Mouse (Mus musculus) hindbrain, embryonic 11.5 days (tissue): ENCODE results near the gene Fnip1. TPM values are rescaled to one million over a fixed set of nuclear protein-coding genes. Genes with fewer than 3 reads are reported as not detected.
A peak's percentile ranks its signal among the peaks of the same experiment; 100 is the strongest.
"Not testable (repeated sequence)": the region's sequence is repeated elsewhere in the genome, so short reads cannot be mapped to it uniquely, and the experiment has no call there.

Experiments used
- ATAC-seq: fragments of 200-750 bp; cut with Nextera tagmentation; 2 replicates; pipeline ENCODE4 v1.8.0; 2017; ENCODE audit warnings: mild to moderate bottlenecking, moderate TSS enrichment, moderate library complexity; ENCODE audit not compliant: low FRiP score
- DNase-seq: peaks from one replicate; pipeline ENCODE4 v3.0.0-alpha.2; 2015; ENCODE audit warnings: low spot score
- H3K27ac ChIP-seq: fragments of 300-500 bp; sonication (generic); 2 replicates; pipeline ENCODE4 v1.5.1; 2014; ENCODE audit warnings: mild to moderate bottlenecking, low read depth, low read length
- H3K27me3 ChIP-seq: fragments of 300-500 bp; sonication (generic); 2 replicates; pipeline ENCODE4 v1.6.1; 2014; ENCODE audit warnings: mild to moderate bottlenecking, low read length, moderate library complexity, mixed read lengths; ENCODE audit not compliant: control insufficient read depth, insufficient read depth
- H3K36me3 ChIP-seq: fragments of 300-500 bp; sonication (generic); 2 replicates; pipeline ENCODE4 v1.6.1; 2014; ENCODE audit warnings: mild to moderate bottlenecking, low read length, moderate library complexity, mixed read lengths; ENCODE audit not compliant: control insufficient read depth, insufficient read depth
- H3K4me1 ChIP-seq: fragments of 300-500 bp; sonication (generic); replicated peaks from 2 replicates; pipeline ENCODE4 v1.6.1; 2014; ENCODE audit warnings: low read length, mixed read lengths; ENCODE audit not compliant: control insufficient read depth, insufficient read depth
- H3K4me2 ChIP-seq: fragments of 300-500 bp; sonication (generic); replicated peaks from 2 replicates; pipeline ENCODE4 v1.6.1; 2014; ENCODE audit warnings: mild to moderate bottlenecking, low read depth, low read length
- H3K4me3 ChIP-seq: fragments of 300-500 bp; sonication (generic); 2 replicates; pipeline ENCODE4 v1.5.1; 2014; ENCODE audit warnings: low read depth, low read length
- H3K9ac ChIP-seq: fragments of 300-500 bp; sonication (generic); 2 replicates; pipeline ENCODE4 v1.6.1; 2014; ENCODE audit warnings: low read depth, low read length
- H3K9me3 ChIP-seq: fragments of 300-500 bp; sonication (generic); 2 replicates; pipeline ENCODE4 v1.6.1; 2016; ENCODE audit warnings: low read length; ENCODE audit not compliant: control insufficient read depth
- WGBS: fragments of 180-500 bp; shearing (Covaris S2); extraction: QIAGEN DNeasy Blood & Tissue Kit; methylation state at CpG from one replicate; pipeline ENCODE4 v1.1.7; 2014; 5-methylcytosine and 5-hydroxymethylcytosine counted together
- polyA plus RNA-seq: library from polyadenylated mRNA; unstranded; fragments of >200 nt; fragmentation: Nextera tagmentation; extraction: Ambion mirVana; gene quantifications from 2 replicates; pipeline ENCODE4 v1.2.1, GENCODE M21; 2014

Gene Fnip1
- 14.5 TPM in 2 replicates for polyA plus RNA-seq

DNA sequence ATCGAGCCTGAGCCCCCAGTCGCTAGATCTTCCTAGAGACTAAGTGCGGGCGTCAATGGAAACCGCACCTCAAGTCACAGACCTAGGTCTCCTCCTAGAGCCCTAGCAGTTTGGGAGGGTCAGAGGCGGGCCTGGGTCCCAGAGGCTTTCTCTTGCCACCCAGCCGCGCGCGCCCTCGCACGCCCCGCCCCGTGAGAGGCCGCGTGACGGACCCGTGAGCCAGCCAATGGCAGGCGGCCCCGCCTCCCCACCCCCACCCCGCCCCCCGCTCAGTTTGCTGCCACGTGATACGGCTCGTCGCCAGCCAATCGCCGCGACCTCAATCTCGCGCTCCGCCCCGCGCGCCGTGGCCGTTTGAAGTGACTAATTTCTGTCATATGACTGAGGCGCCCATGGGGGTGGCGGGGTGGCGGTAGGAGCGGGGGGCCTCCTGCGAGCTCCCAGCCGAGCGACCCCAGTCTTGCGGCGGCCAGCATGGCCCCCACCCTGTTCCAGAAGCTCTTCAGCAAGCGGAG lies at the start of gene Fnip1:
Gene Fnip1, plus strand, starts transcription at position 377 of the 515 bp plus-strand sequence.
- Histone ChIP-seq H3K36me3 (no peaks in the 10 kb centered on the region), H3K4me1 (no peaks in the 10 kb centered on the region), H3K4me3 (peak within 1 kb of the TSS; percentile 94), H3K27me3 (no peaks in the 10 kb centered on the region), H3K27ac (peak within 1 kb of the TSS; percentile 65), H3K9me3 (no peaks in the 10 kb centered on the region), H3K9ac (peak within 1 kb of the TSS; percentile 86), H3K4me2 (peak within 1 kb of the TSS; percentile 64)
- WGBS = under 1% methylated on average over 41 of the region's 47 CpGs
- ATAC-seq = peak; percentile 98
- peak; percentile 92 for DNase-seq

DNA sequence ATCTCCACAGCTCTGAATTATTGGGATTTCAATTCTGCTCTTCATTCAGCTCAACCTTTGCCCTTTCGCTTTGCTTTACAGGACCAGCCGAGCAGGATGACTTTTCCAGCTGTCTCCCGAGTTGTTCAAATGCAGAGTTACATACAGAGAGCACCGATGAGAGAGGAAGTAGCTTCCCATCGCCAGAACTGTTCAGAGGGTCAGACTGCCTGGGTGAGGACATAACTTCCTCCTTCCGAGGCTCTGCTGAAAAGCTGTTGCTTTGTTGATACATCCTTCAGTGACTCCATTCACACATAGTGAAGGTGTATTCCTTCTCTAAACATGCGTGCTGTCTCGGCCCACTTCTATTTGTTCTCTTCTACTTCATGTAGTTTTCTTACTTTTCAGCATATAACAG lies 47.6 kb upstream of the Fnip1 start:
- Histone ChIP-seq H3K4me3 (no peak overlapping the region), H3K4me2 (no peak overlapping the region), H3K27ac (no peak overlapping the region), H3K27me3 (no peaks in the 10 kb centered on the region), H3K9ac (no peak overlapping the region), H3K4me1 (no peaks in the 10 kb centered on the region), H3K36me3 (no peaks in the 10 kb centered on the region), H3K9me3 (no peaks in the 10 kb centered on the region)
- 70% methylated on average over 8 of the region's 8 CpGs for WGBS
- ATAC-seq = no peak
- no peak for DNase-seq

DNA sequence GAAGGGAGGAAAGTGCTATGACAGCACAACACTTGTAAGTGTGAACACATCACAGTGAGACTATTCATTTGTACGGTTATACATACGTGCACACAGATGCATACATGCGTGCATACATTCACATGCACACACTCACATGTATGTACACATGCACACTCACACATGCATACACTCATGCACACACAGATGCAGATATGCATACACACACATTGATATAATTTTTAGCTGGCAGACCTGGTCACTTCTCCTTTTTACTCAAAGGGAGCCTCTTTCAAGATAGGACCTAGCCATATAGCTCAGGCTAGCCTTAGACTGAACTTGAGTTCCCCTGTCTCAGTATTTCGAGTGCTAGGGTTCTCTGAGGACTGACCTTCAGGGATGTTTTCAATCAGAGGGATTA lies 46.7 kb upstream of the Fnip1 start:
- Histone ChIP-seq H3K27me3 (no peaks in the 10 kb centered on the region), H3K36me3 (no peaks in the 10 kb centered on the region), H3K27ac (no peak overlapping the region), H3K9me3 (no peaks in the 10 kb centered on the region), H3K4me2 (no peak overlapping the region), H3K9ac (no peak overlapping the region), H3K4me1 (no peaks in the 10 kb centered on the region), H3K4me3 (no peak overlapping the region)
- ATAC-seq (no peak), DNase-seq (no peak)
- WGBS = 94% methylated on average over 4 of the region's 4 CpGs

DNA sequence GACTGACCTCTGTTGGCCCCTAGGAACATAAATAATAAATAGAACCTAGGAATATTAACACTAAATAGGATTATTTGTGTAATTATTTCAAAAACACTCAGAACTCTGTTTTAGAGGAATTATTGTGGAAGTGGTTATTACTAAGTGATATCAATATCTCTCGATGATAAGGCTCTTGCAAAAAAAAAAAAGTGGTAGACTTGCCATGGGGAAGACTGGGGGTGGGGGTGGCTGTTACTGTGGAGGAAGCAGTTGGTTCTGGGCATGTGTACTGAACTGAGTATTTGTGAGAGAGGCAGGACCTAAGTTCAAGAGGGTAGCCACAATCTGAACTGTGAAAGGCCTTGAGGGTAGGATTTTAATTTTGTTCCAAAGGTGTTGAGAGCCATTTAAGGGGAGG lies 41.3 kb upstream of the Fnip1 start:
- Histone ChIP-seq H3K4me2 (no peak overlapping the region), H3K9ac (no peak overlapping the region), H3K27ac (no peak overlapping the region), H3K4me1 (no peaks in the 10 kb centered on the region), H3K4me3 (no peak overlapping the region), H3K36me3 (no peaks in the 10 kb centered on the region), H3K27me3 (no peaks in the 10 kb centered on the region), H3K9me3 (no peaks in the 10 kb centered on the region)
- WGBS = 85% methylated on average over 1 of the region's 1 CpGs
- DNase-seq = no peak
- ATAC-seq = no peak

DNA sequence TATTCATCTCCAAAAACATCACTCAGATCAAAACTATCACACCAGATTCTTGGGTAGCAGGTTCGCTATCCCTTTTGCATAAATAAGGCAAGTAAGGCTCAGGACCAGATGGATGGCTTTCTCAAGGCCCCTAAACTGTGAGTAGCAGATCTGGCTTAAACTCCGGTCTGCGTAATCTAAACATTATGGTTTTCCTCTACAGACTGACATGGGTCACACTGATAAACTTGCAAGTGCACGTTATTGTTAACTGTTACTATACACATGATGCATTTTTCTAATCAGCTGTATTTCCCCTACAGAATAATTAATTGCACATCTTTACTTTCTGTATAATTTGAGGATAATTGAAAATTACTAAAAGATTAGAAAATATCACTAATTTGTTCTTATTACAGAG lies 39.9 kb upstream of the Fnip1 start:
- DNase-seq = no peak
- 91% methylated on average over 4 of the region's 4 CpGs for whole genome bisulfite sequencing
- no peaks in the 10 kb centered on the region for H3K9me3 ChIP-seq
- no peak overlapping the region for H3K27ac ChIP-seq
- no peaks in the 10 kb centered on the region for H3K36me3 ChIP-seq
- no peak overlapping the region for H3K9ac ChIP-seq
- H3K4me1 ChIP-seq = no peaks in the 10 kb centered on the region
- H3K4me2 ChIP-seq = no peak overlapping the region
- H3K27me3 ChIP-seq = no peaks in the 10 kb centered on the region
- no peak overlapping the region for H3K4me3 ChIP-seq
- no peak for ATAC-seq

DNA sequence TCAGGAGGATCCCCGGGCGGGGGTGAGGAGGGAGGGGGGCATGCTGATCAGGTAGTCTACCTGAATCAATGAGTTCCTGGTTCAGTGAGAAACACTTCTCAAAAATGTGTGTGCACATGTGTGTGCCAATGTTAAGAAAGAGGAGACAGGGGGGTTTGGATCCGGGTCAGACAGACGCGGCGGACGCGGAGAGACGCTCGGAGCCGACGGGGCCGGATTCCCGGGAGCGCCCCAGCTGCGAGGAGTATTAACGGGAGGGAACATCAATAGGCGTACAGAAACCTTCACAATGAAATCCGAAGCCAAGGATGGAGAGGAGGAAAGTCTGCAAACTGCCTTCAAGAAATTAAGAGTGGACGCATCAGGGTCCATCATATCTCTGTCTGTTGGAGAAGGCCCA lies 37.2 kb upstream of the Fnip1 start:
- H3K9me3 ChIP-seq, H3K36me3 ChIP-seq, H3K27me3 ChIP-seq, ATAC-seq, H3K4me1 ChIP-seq, H3K4me3 ChIP-seq, H3K4me2 ChIP-seq, H3K27ac ChIP-seq, H3K9ac ChIP-seq, DNase-seq: not testable (repeated sequence)
- 96% methylated on average over 20 of the region's 20 CpGs for WGBS

DNA sequence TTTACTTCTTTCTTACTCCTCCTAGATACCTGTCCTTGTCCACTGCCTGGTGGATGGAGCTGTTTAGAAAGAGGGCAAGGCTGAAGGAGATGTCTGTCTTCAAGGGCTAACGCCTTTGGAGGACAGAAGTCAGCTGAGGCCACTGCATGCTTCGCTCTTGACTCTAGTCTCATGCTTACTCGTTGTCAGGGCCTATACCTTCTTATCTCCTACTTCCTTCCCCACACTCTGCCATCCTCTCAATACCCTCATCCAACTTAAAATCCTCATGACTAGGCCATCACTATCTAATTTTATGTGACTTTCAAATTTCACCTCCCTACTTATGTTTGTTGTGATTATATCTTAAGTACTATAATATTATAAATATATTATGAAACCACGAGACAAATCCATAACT lies 33.1 kb upstream of the Fnip1 start:
- H3K4me1 ChIP-seq = no peaks in the 10 kb centered on the region
- WGBS = 87% methylated on average over 4 of the region's 4 CpGs
- no peak overlapping the region for H3K27ac ChIP-seq
- H3K36me3 ChIP-seq = no peaks in the 10 kb centered on the region
- H3K9ac ChIP-seq = no peak overlapping the region
- ATAC-seq (no peak), DNase-seq (no peak)
- no peaks in the 10 kb centered on the region for H3K9me3 ChIP-seq
- H3K4me3 ChIP-seq = no peak overlapping the region
- H3K4me2 ChIP-seq = no peak overlapping the region
- no peaks in the 10 kb centered on the region for H3K27me3 ChIP-seq

DNA sequence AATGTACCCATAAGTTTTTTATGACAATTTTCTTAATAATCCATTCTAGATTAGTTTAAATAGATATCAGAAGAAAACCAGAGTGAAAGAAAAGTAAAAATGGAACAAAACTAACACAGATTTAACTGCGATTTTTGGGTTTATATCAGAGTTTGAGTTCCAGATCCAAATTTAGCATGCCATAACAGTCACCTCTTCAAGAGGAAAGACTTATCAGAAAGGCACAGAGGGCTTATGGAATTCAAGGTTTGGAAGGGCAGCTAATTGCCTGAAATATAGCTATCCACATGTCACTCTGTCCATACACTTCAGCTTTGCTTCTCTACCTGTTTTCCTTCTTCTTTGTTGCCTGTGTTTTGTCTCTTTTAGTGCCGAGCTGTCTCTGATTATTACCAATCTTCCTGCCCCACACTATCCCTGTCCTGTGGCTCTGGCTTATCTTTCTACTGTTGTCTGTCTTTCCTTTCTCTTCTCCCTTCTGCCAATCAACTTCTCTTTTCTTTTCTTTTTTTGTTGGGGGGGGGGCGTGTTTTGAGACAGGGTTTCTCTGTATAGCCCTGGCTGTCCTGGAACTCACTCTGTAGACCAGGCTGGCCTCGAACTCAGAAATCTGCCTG lies 31.0 kb upstream of the Fnip1 start:
- ATAC-seq = no peak
- H3K4me3 ChIP-seq = no peak overlapping the region
- no peaks in the 10 kb centered on the region for H3K9me3 ChIP-seq
- 89% methylated on average over 4 of the region's 4 CpGs for WGBS
- no peaks in the 10 kb centered on the region for H3K36me3 ChIP-seq
- H3K27ac ChIP-seq = no peak overlapping the region
- no peak overlapping the region for H3K4me2 ChIP-seq
- H3K4me1 ChIP-seq = no peaks in the 10 kb centered on the region
- no peak for DNase-seq
- H3K9ac ChIP-seq = no peak overlapping the region
- H3K27me3 ChIP-seq = no peaks in the 10 kb centered on the region

DNA sequence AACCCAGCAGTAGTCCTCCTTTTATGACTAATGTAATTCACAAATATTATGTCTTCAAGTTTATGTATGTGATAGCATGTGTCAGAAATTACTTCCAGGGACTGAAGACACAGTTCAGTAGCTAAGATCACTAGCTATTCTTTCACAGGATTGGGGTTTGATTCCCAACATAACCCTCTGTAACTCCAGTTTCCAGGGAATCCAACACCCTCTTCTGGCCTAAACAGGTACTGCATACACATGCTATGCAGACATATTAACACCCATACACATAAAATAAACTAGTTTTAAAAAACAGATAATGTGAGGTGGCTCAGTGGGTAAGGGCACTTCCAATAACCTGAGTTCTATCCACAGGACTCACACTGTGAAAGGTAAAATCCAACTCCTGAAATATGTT lies 27.4 kb upstream of the Fnip1 start:
- no peak overlapping the region for H3K4me3 ChIP-seq
- ATAC-seq (no peak), DNase-seq (peak; percentile 4)
- H3K9me3 ChIP-seq = no peaks in the 10 kb centered on the region
- no peaks in the 10 kb centered on the region for H3K36me3 ChIP-seq
- no peaks in the 10 kb centered on the region for H3K27me3 ChIP-seq
- H3K4me1 ChIP-seq = no peaks in the 10 kb centered on the region
- no peak overlapping the region for H3K4me2 ChIP-seq
- no peak overlapping the region for H3K27ac ChIP-seq
- H3K9ac ChIP-seq = no peak overlapping the region
